Mouse (Mus musculus) heart, adult 2 months (tissue): ENCODE measurements around the gene Cacna1c. TPM values are rescaled to one million over a fixed set of nuclear protein-coding genes. Genes with fewer than 3 reads are reported as not detected.
A peak's percentile ranks its signal among the peaks of the same experiment; 100 is the strongest.

ENCODE experiments used
- DNase-seq, 2 experiments: peaks; one replicate each; pipeline ENCODE4 v3.0.0; 2021
- H3K27ac ChIP-seq: fragments of 200-600 bp; 2 replicates; pipeline ENCODE4 v1.8.1; 2022
- H3K27me3 ChIP-seq: fragments of 200-500 bp; 2 replicates; pipeline ENCODE4 v1.6.1; 2012; ENCODE audit warnings: mild to moderate bottlenecking, low read length, inconsistent platforms, mixed read lengths; ENCODE audit not compliant: control insufficient read depth, insufficient read depth
- H3K36me3 ChIP-seq: fragments of 200-500 bp; 2 replicates; pipeline ENCODE4 v1.6.1; 2012; ENCODE audit warnings: low read length, inconsistent platforms; ENCODE audit not compliant: control insufficient read depth, insufficient read depth
- H3K4me1 ChIP-seq: fragments of 200-500 bp; 2 replicates; pipeline ENCODE4 v1.6.1; 2011; ENCODE audit warnings: low read length; ENCODE audit not compliant: control insufficient read depth, insufficient read depth
- H3K4me3 ChIP-seq: fragments of 200-600 bp; 2 replicates; pipeline ENCODE4 v1.8.1; 2022
- H3K79me2 ChIP-seq: fragments of 200-500 bp; replicated peaks from 2 replicates; pipeline ENCODE4 v1.6.1; 2012; ENCODE audit warnings: mild to moderate bottlenecking, inconsistent platforms, low read length, moderate library complexity, mixed read lengths; ENCODE audit not compliant: control insufficient read depth, insufficient read depth
- H3K9ac ChIP-seq: fragments of 200-500 bp; 2 replicates; pipeline ENCODE4 v1.6.1; 2012; ENCODE audit warnings: low read depth, mild to moderate bottlenecking, control low read depth, inconsistent platforms, low read length, mixed read lengths
- CTCF ChIP-seq: fragments of 200-600 bp; IDR thresholded peaks from 2 replicates; pipeline ENCODE4 v1.8.1; 2022; ENCODE audit warnings: antibody characterized with exemption, mild to moderate bottlenecking, moderate library complexity
- EP300 ChIP-seq: fragments of 200-500 bp; IDR thresholded peaks from 2 replicates; pipeline ENCODE4 v1.6.1; 2011; ENCODE audit warnings: low read depth, low read length, control low read depth; ENCODE audit not compliant: insufficient read depth
- POLR2A ChIP-seq: fragments of 200-500 bp; IDR thresholded peaks from 2 replicates; pipeline ENCODE4 v1.6.1; 2011; ENCODE audit warnings: mild to moderate bottlenecking, low read depth, low read length, control low read depth; ENCODE audit not compliant: insufficient read depth
- WGBS: fragments of 180-500 bp; shearing (Covaris S2); methylation state at CpG from one replicate; pipeline ENCODE4 v1.1.7; 2018; 5-methylcytosine and 5-hydroxymethylcytosine counted together
- intact Hi-C: fragments of 180-260 bp; cut with DNase I; formaldehyde crosslinking; loops from one replicate; pipeline ENCODE4 v1.15.1; 2025
- polyA plus RNA-seq: library from polyadenylated mRNA; depleted of rRNA; stranded (reverse); fragments of >200 nt; gene quantifications from 2 replicates; pipeline ENCODE4 v1.2.3, GENCODE M21; 2012
- total RNA-seq, 2 experiments: library from RNA; stranded (reverse); gene quantifications; 2 replicates each; pipeline ENCODE4 v1.2.3; 2021

Cacna1c gene
- total and polyA plus RNA-seq, 3 experiments, result 56.8 to 228 (median 194) TPM

GRCm38 (mm10) chr6:118739961-118740599 lies 456.1 kb downstream of the Cacna1c start:
- DNase-seq, result peak; percentile 68 to 69
- Histone ChIP-seq H3K36me3 (peaks cover 3% of the 10 kb centered on the region), H3K9ac (no peak overlapping the region), H3K27ac (no peak overlapping the region), H3K4me1 (no peaks in the 10 kb centered on the region), H3K27me3 (no peaks in the 10 kb centered on the region), H3K79me2 (no peaks in the 10 kb centered on the region), H3K4me3 (no peak overlapping the region)
- intact Hi-C loops, result no loop called here
- TF ChIP-seq POLR2A (no peak), CTCF (no peak), EP300 (no peak)
- 37% methylated on average over 9 of the region's 9 CpGs for WGBS

DNA sequence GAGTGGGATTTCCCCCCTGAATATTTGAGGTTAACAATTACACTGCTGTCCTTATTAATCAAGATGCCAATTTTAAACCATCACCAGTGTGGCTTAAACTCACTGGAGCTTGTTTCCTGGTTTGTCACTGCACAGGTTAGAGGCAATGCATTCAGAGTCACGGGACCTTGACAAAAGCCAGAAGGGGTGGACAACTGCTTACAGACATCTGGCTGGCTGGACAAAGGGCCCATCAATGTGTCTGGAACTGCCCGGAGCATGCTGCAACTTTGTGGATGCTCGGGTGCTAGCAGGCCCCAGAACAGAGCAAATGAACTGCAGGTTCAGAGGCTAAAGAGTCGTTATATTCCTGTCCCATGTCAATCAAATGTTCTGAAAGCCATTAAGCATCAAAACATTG lies 456.9 kb downstream of the Cacna1c start:
- no peak overlapping the region for H3K9ac ChIP-seq
- H3K27me3 ChIP-seq, result no peaks in the 10 kb centered on the region
- intact Hi-C loops, result no loop called here
- peaks cover 3% of the 10 kb centered on the region for H3K36me3 ChIP-seq
- H3K27ac ChIP-seq, result no peak overlapping the region
- 66% methylated on average over 4 of the region's 4 CpGs for WGBS
- no peak overlapping the region for H3K4me3 ChIP-seq
- TF ChIP-seq CTCF (no peak), POLR2A (no peak), EP300 (no peak)
- H3K4me1 ChIP-seq, result no peaks in the 10 kb centered on the region
- no peak for DNase-seq
- no peaks in the 10 kb centered on the region for H3K79me2 ChIP-seq

DNA sequence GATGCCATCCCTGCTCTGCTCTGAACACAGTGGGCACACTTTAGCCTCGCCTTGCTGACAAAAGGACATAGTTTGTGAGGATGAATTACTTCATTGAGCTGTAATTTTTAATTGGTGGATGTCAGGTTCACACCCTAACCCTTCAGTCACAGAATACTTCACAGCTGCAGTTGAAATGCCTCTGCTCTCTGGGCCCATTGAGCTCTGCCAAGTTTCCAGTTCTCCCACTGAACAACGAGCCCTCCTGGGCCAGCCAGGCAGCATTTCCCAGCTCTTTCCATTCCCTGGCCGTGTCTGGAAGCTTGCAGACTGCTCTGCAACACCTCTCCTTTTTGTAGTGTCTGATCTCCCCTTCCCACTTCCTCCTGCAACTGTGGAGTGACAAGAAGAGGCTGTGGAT lies 457.6 kb downstream of the Cacna1c start:
- Histone ChIP-seq H3K79me2 (no peaks in the 10 kb centered on the region), H3K36me3 (peaks cover 3% of the 10 kb centered on the region), H3K27me3 (no peaks in the 10 kb centered on the region), H3K4me3 (no peak overlapping the region), H3K4me1 (no peaks in the 10 kb centered on the region), H3K9ac (no peak overlapping the region), H3K27ac (no peak overlapping the region)
- intact Hi-C loops, result no loop called here
- no peak for TF ChIP-seq EP300
- TF ChIP-seq POLR2A, result no peak
- TF ChIP-seq CTCF, result no peak
- WGBS, result 36% methylated on average over 3 of the region's 3 CpGs
- no peak for DNase-seq

GRCm38 (mm10) chr6:118737078-118737477 lies 459.1 kb downstream of the Cacna1c start:
- Histone ChIP-seq H3K27me3 (no peaks in the 10 kb centered on the region), H3K9ac (no peak overlapping the region), H3K27ac (no peak overlapping the region), H3K4me1 (no peaks in the 10 kb centered on the region), H3K36me3 (peaks cover 3% of the 10 kb centered on the region), H3K79me2 (no peaks in the 10 kb centered on the region), H3K4me3 (no peak overlapping the region)
- intact Hi-C loops, result no loop called here
- TF ChIP-seq EP300 (no peak), CTCF (no peak), POLR2A (no peak)
- 67% methylated on average over 6 of the region's 6 CpGs for WGBS
- DNase-seq, result no peak

GRCm38 (mm10) chr6:118736491-118736890 lies 459.7 kb downstream of the Cacna1c start:
- Histone ChIP-seq H3K4me3 (no peak overlapping the region), H3K36me3 (peaks cover 3% of the 10 kb centered on the region), H3K27ac (no peak overlapping the region), H3K27me3 (no peaks in the 10 kb centered on the region), H3K79me2 (no peaks in the 10 kb centered on the region), H3K4me1 (no peaks in the 10 kb centered on the region), H3K9ac (no peak overlapping the region)
- TF ChIP-seq POLR2A (no peak), CTCF (no peak), EP300 (no peak)
- 76% methylated on average over 7 of the region's 7 CpGs for WGBS
- no peak for DNase-seq
- intact Hi-C loops, result no loop called here

DNA sequence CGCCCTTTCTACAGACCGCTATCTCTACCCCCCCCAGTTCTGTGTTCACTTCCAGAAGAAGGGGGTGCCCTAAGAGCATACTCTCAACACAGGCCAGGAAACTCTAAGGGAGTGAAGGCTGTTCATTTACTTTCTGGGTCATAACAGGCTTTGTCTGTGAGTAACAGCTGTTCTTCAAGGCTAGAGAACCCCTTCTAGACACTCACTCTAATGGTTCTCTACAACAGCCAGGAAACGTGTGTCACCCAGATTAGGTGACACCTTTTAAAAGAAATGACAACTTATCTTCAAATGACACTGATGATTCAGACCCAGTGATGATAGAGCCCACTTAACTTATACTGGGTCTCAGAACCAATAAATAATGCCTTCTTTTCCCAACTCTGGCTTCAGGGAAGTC lies 461.1 kb downstream of the Cacna1c start:
- no peak overlapping the region for H3K9ac ChIP-seq
- 78% methylated on average over 3 of the region's 3 CpGs for WGBS
- no peaks in the 10 kb centered on the region for H3K27me3 ChIP-seq
- intact Hi-C loops, result no loop called here
- H3K27ac ChIP-seq, result no peak overlapping the region
- H3K36me3 ChIP-seq, result peaks cover under 1% of the 10 kb centered on the region; the same call in 1 of the 2 replicates
- no peaks in the 10 kb centered on the region for H3K4me1 ChIP-seq
- no peaks in the 10 kb centered on the region for H3K79me2 ChIP-seq
- no peak for DNase-seq
- TF ChIP-seq EP300 (no peak), POLR2A (no peak), CTCF (no peak)
- H3K4me3 ChIP-seq, result no peak overlapping the region

GRCm38 (mm10) chr6:118731937-118732336 lies 464.3 kb downstream of the Cacna1c start:
- WGBS, result 88% methylated on average over 3 of the region's 3 CpGs
- H3K4me3 ChIP-seq, result no peak overlapping the region
- no peaks in the 10 kb centered on the region for H3K27me3 ChIP-seq
- H3K36me3 ChIP-seq, result no peaks in the 10 kb centered on the region
- no peak for DNase-seq
- H3K4me1 ChIP-seq, result no peaks in the 10 kb centered on the region
- intact Hi-C loops, result no loop called here
- H3K27ac ChIP-seq, result no peak overlapping the region
- TF ChIP-seq EP300 (no peak), CTCF (no peak), POLR2A (no peak)
- H3K79me2 ChIP-seq, result no peaks in the 10 kb centered on the region
- no peak overlapping the region for H3K9ac ChIP-seq
